Mouse (Mus musculus): ENCODE measurements around the gene Pecam1. TPM values are rescaled to one million over a fixed set of nuclear protein-coding genes. Genes with fewer than 3 reads are reported as not detected.

Pecam1 gene
- polyA plus RNA-seq, 1 experiment: not detected

- no peak for TF ChIP-seq GATA1 (IDR thresholded peaks at IDR 0.05; ENCODE audit: low read length)
These were observed 134.9 kb downstream of the Pecam1 start for GRCm38 (mm10) chr11:106615561-106615960.

GRCm38 (mm10) chr11:106614339-106614645, 136.1 kb downstream of the Pecam1 start:
- TF ChIP-seq GATA1 (IDR thresholded peaks at IDR 0.05; ENCODE audit: low read length): no peak

GRCm38 (mm10) chr11:106613638-106614338, 136.6 kb downstream of the Pecam1 start:
- no peak for TF ChIP-seq GATA1 (IDR thresholded peaks at IDR 0.05; ENCODE audit: low read length)

GRCm38 (mm10) chr11:106612961-106613637, 137.3 kb downstream of the Pecam1 start, which contains the start of gene Tex2:
Gene Tex2, minus strand, starts transcription at chr11:106613423.
- no peak for TF ChIP-seq GATA1 (IDR thresholded peaks at IDR 0.05; ENCODE audit: low read length)

GRCm38 (mm10) chr11:106612209-106612960, 138.0 kb downstream of the Pecam1 start:
- TF ChIP-seq GATA1 (IDR thresholded peaks at IDR 0.05; ENCODE audit: low read length): no peak

GRCm38 (mm10) chr11:106609731-106610130, 140.7 kb downstream of the Pecam1 start:
- TF ChIP-seq GATA1 (IDR thresholded peaks at IDR 0.05; ENCODE audit: low read length): no peak

- no peak for TF ChIP-seq GATA1 (IDR thresholded peaks at IDR 0.05; ENCODE audit: low read length)
These were observed 143.1 kb downstream of the Pecam1 start for GRCm38 (mm10) chr11:106607316-106607715.

GRCm38 (mm10) chr11:106606042-106606441, 144.4 kb downstream of the Pecam1 start:
- no peak for TF ChIP-seq GATA1 (IDR thresholded peaks at IDR 0.05; ENCODE audit: low read length)

Other genes with a start within 250 kb of the Pecam1 start
- 2.8 and 3.2 TPM in 2 replicates for gene Tex2, start 137.2 kb downstream of the Pecam1 start, polyA plus RNA-seq (2012)
- gene Milr1, start 598 bp upstream of the Pecam1 start, polyA plus RNA-seq (2012): not detected in 2 replicates
- gene Polg2, start 28.9 kb upstream of the Pecam1 start, polyA plus RNA-seq (2012): 2.2 and 2.6 TPM in 2 replicates
- gene Ddx5, start 38.6 kb upstream of the Pecam1 start, polyA plus RNA-seq (2012): 1,620 and 1,930 TPM in 2 replicates
- gene Cep95, start 38.6 kb upstream of the Pecam1 start, polyA plus RNA-seq (2012): 1.0 and 1.6 TPM in 2 replicates
- 2.4 and 2.8 TPM in 2 replicates for gene Smurf2, start 170.1 kb upstream of the Pecam1 start, polyA plus RNA-seq (2012)
- gene Kpna2, start 248.9 kb upstream of the Pecam1 start, polyA plus RNA-seq (2012): 10.4 TPM in 2 replicates